ENCODE assay signal across 13 mouse cellular contexts in genomic region chr7:141026740-141027098, GRCm38 (mm10). TPM values are rescaled to one million over a fixed set of nuclear protein-coding genes. Genes with fewer than 3 reads are reported as not detected.
A peak's percentile ranks its signal among the peaks of the same experiment; 100 is the strongest.
DNase-seq lines count a peak whose midpoint lies in the region; ATAC-seq and TF ChIP-seq lines count a peak whose summit lies in the region.
"Had no signal": no experiment of that assay in that cellular context is flagged by ENCODE, and none has a peak within 500 bp of the region (broad histone marks: within the 10 kb centered on the region; RNA-seq: fewer than 3 reads in every experiment).

No protein-coding gene starts in this region.

- peak overlapping the region; percentile 74 for H3K27ac ChIP-seq in gastrocnemius, adult 2 months
- H3K27ac ChIP-seq in lung, embryonic 15.5 days, result peak overlapping the region; percentile 66
- peak overlapping the region; percentile 61 for H3K27ac ChIP-seq in hindbrain, embryonic 11.5 days (ENCODE audit: low read depth, low read length)
- peak overlapping the region; percentile 80 for H3K27ac ChIP-seq in neural tube, embryonic 15.5 days (replicated peaks)
- H3K27ac ChIP-seq: liver, embryonic 12.5 days had no signal

- no peaks in the 10 kb centered on the region for H3K36me3 ChIP-seq in lung, embryonic 15.5 days
- no peaks in the 10 kb centered on the region for H3K36me3 ChIP-seq in hindbrain, embryonic 11.5 days (ENCODE audit: control insufficient read depth, insufficient read depth, low read length)
- no peaks in the 10 kb centered on the region for H3K36me3 ChIP-seq in neural tube, embryonic 15.5 days
- H3K36me3 ChIP-seq: liver, embryonic 12.5 days had no signal

- no peak overlapping the region for H3K4me3 ChIP-seq in gastrocnemius, adult 2 months
- H3K4me3 ChIP-seq in lung, embryonic 15.5 days, result no peak overlapping the region
- H3K4me3 ChIP-seq in hindbrain, embryonic 11.5 days (ENCODE audit: low read depth, low read length), result no peak overlapping the region
- no peak overlapping the region for H3K4me3 ChIP-seq in neural tube, embryonic 15.5 days (replicated peaks)
- H3K4me3 ChIP-seq: liver, embryonic 12.5 days had no signal

- no peak overlapping the region for H3K4me2 ChIP-seq in lung, embryonic 15.5 days
- H3K4me2 ChIP-seq in hindbrain, embryonic 11.5 days (replicated peaks; ENCODE audit: low read depth, low read length), result no peak overlapping the region
- no peak overlapping the region for H3K4me2 ChIP-seq in neural tube, embryonic 15.5 days
- H3K4me2 ChIP-seq: liver, embryonic 12.5 days had no signal

- WGBS in lung, embryonic 15.5 days, result 62% methylated on average over 5 of the region's 5 CpGs
- WGBS in hindbrain, embryonic 11.5 days, result 47% methylated on average over 5 of the region's 5 CpGs
- 37% methylated on average over 5 of the region's 5 CpGs for WGBS in neural tube, embryonic 15.5 days

- no peak for ATAC-seq in lung, embryonic 15.5 days (ENCODE audit: borderline replicate concordance, extremely low read depth, low FRiP score, low TSS enrichment)
- no peak for ATAC-seq in hindbrain, embryonic 11.5 days (ENCODE audit: low FRiP score)
- no peak for ATAC-seq in neural tube, embryonic 15.5 days (ENCODE audit: low FRiP score)
- ATAC-seq: liver, embryonic 12.5 days had no signal

- H3K4me1 ChIP-seq in lung, embryonic 15.5 days, result 0 out of 2 replicates have a peak, but pooled peaks cover 4% of the 10 kb centered on the region
- H3K4me1 ChIP-seq in hindbrain, embryonic 11.5 days (replicated peaks; ENCODE audit: control insufficient read depth, insufficient read depth, low read length), result 0 out of 2 replicates have a peak, but pooled peaks cover 3% of the 10 kb centered on the region
- H3K4me1 ChIP-seq in neural tube, embryonic 15.5 days, result no peaks in the 10 kb centered on the region

- no peak for DNase-seq in gastrocnemius, adult 2 months
- DNase-seq in gastrocnemius, postnatal 36 days, result no peak
- DNase-seq in lung, postnatal 25 days (ENCODE audit: low spot score), result no peak
- peak; percentile 25 for DNase-seq in hindbrain, embryonic 11.5 days (ENCODE audit: low spot score)
- no peak for DNase-seq in natural killer cell, adult 2 months (ENCODE audit: low spot score in 2 of 2)
- no peak for DNase-seq in right cerebral cortex, postnatal 4 days
- DNase-seq: adrenal gland, postnatal 10 days; cerebellum, adult 2 months had no signal

- intact Hi-C loops in gastrocnemius, adult 2 months (cut with DNase I), result no loop called here
- intact Hi-C loops in gastrocnemius, postnatal 36 days (cut with DNase I), result no loop called here

- no peak for TF ChIP-seq CTCF in gastrocnemius, adult 2 months (IDR thresholded peaks at IDR 0.05)

- no peak overlapping the region for H3K9ac ChIP-seq in lung, embryonic 15.5 days
- no peak overlapping the region for H3K9ac ChIP-seq in hindbrain, embryonic 11.5 days (ENCODE audit: low read depth, low read length)
- H3K9ac ChIP-seq in neural tube, embryonic 15.5 days (replicated peaks), result no peak overlapping the region
- H3K9ac ChIP-seq: liver, embryonic 12.5 days had no signal

- no peaks in the 10 kb centered on the region for H3K9me3 ChIP-seq in lung, embryonic 15.5 days
- no peaks in the 10 kb centered on the region for H3K9me3 ChIP-seq in hindbrain, embryonic 11.5 days (ENCODE audit: control insufficient read depth, low read length)
- no peaks in the 10 kb centered on the region for H3K9me3 ChIP-seq in neural tube, embryonic 15.5 days (replicated peaks)
- H3K9me3 ChIP-seq: liver, embryonic 12.5 days had no signal

- no peaks in the 10 kb centered on the region for H3K27me3 ChIP-seq in lung, embryonic 15.5 days
- no peaks in the 10 kb centered on the region for H3K27me3 ChIP-seq in hindbrain, embryonic 11.5 days (ENCODE audit: control insufficient read depth, insufficient read depth, low read length)
- H3K27me3 ChIP-seq in neural tube, embryonic 15.5 days (replicated peaks), result no peaks in the 10 kb centered on the region
- H3K27me3 ChIP-seq: liver, embryonic 12.5 days had no signal

RNA-seq across cellular contexts. Expression of gene Gm17387, which starts 2.2 kb away (rescaled TPM):
- not detected for total RNA-seq in gastrocnemius, adult 2 months (2021)
- total RNA-seq in gastrocnemius, postnatal 36 days (2021), result not detected
- polyA plus RNA-seq in lung, embryonic 15.5 days (2015; fragmentation: Nextera tagmentation; extraction: Ambion mirVana), result not detected in 2 replicates
- not detected in 2 replicates for polyA plus RNA-seq in hindbrain, embryonic 11.5 days (2014; fragmentation: Nextera tagmentation; extraction: Ambion mirVana)
- not detected in 2 replicates for polyA plus RNA-seq in neural tube, embryonic 15.5 days (2015; fragmentation: Nextera tagmentation; extraction: Ambion mirVana)
- total RNA-seq: adrenal gland, postnatal 10 days; hematopoietic stem cell, adult 5-6 weeks; layer of hippocampus, postnatal 14 days had no signal
- polyA plus RNA-seq: cerebellum, adult 2 months; liver, embryonic 12.5 days had no signal

RNA-seq across cellular contexts. Expression of gene Ifitm6, which starts 9.0 kb away (rescaled TPM):
- not detected for total RNA-seq in gastrocnemius, adult 2 months (2021)
- not detected for total RNA-seq in gastrocnemius, postnatal 36 days (2021)
- 1.4 and 1.6 TPM in 2 replicates for polyA plus RNA-seq in lung, embryonic 15.5 days (2015; fragmentation: Nextera tagmentation; extraction: Ambion mirVana)
- 0.24 TPM in 1 of 2 replicates, not detected in the other for polyA plus RNA-seq in hindbrain, embryonic 11.5 days (2014; fragmentation: Nextera tagmentation; extraction: Ambion mirVana)
- 1.7 and 1.8 TPM in 2 replicates for polyA plus RNA-seq in neural tube, embryonic 15.5 days (2015; fragmentation: Nextera tagmentation; extraction: Ambion mirVana)
- total RNA-seq: layer of hippocampus, postnatal 14 days had no signal

RNA-seq across cellular contexts. Expression of gene Ifitm3, which starts 16.1 kb away (rescaled TPM):
- total RNA-seq in gastrocnemius, adult 2 months (2021), result 10 to 100 TPM; 30.8 to 49.0 TPM
- 10 to 100 TPM; 30.2 to 45.6 TPM for total RNA-seq in gastrocnemius, postnatal 36 days (2021)
- polyA plus RNA-seq in lung, embryonic 15.5 days (2015; fragmentation: Nextera tagmentation; extraction: Ambion mirVana), result 238 and 246 TPM in 2 replicates
- polyA plus RNA-seq in hindbrain, embryonic 11.5 days (2014; fragmentation: Nextera tagmentation; extraction: Ambion mirVana), result 18.6 and 20.6 TPM in 2 replicates
- polyA plus RNA-seq in neural tube, embryonic 15.5 days (2015; fragmentation: Nextera tagmentation; extraction: Ambion mirVana), result 50.1 and 243 TPM in 2 replicates

RNA-seq across cellular contexts. Expression of gene B4galnt4, which starts 34.2 kb away (rescaled TPM):
- total RNA-seq in gastrocnemius, adult 2 months (2021), result under 1 TPM; 0.17 to 0.18 TPM
- total RNA-seq in gastrocnemius, postnatal 36 days (2021), result under 1 TPM; 0.20 to 0.22 TPM
- 5.3 and 5.8 TPM in 2 replicates for polyA plus RNA-seq in lung, embryonic 15.5 days (2015; fragmentation: Nextera tagmentation; extraction: Ambion mirVana)
- 15.1 and 18.1 TPM in 2 replicates for polyA plus RNA-seq in hindbrain, embryonic 11.5 days (2014; fragmentation: Nextera tagmentation; extraction: Ambion mirVana)
- 39.3 and 51.2 TPM in 2 replicates for polyA plus RNA-seq in neural tube, embryonic 15.5 days (2015; fragmentation: Nextera tagmentation; extraction: Ambion mirVana)

RNA-seq across cellular contexts. Expression of gene Pkp3, which starts 51.3 kb away (rescaled TPM):
- total RNA-seq in gastrocnemius, adult 2 months (2021), result not detected
- under 1 TPM in 1 of 2 experiments, not detected in 1; 0.12 TPM for total RNA-seq in gastrocnemius, postnatal 36 days (2021)
- 14.6 and 15.2 TPM in 2 replicates for polyA plus RNA-seq in lung, embryonic 15.5 days (2015; fragmentation: Nextera tagmentation; extraction: Ambion mirVana)
- 2.0 and 2.6 TPM in 2 replicates for polyA plus RNA-seq in hindbrain, embryonic 11.5 days (2014; fragmentation: Nextera tagmentation; extraction: Ambion mirVana)
- polyA plus RNA-seq in neural tube, embryonic 15.5 days (2015; fragmentation: Nextera tagmentation; extraction: Ambion mirVana), result 0.18 and 8.4 TPM in 2 replicates
- total RNA-seq: layer of hippocampus, postnatal 14 days had no signal
